Mouse (Mus musculus) gastrocnemius, adult 8-10 months (tissue): ENCODE measurements around the gene Nrxn3. TPM values are rescaled to one million over a fixed set of nuclear protein-coding genes. Genes with fewer than 3 reads are reported as not detected.
A peak's percentile ranks its signal among the peaks of the same experiment; 100 is the strongest.

Source experiments
- DNase-seq, 2 experiments: peaks; one replicate each; pipeline ENCODE4 v3.0.0; 2022; ENCODE audit warnings: low spot score in 2 of 2
- total RNA-seq, 4 experiments: library from RNA; stranded (reverse); gene quantifications; 2 replicates each; pipeline ENCODE4 v1.2.4; 2022

Gene Nrxn3
- total RNA-seq, 4 experiments from 2014 or later: 0.05 to 0.25 (median 0.13) TPM

- DNase-seq: no peak
Observed at GRCm38 (mm10) chr12:88812173-88812572, 89.5 kb downstream of the Nrxn3 start.

- DNase-seq: no peak
Observed at GRCm38 (mm10) chr12:88816865-88817264, 94.2 kb downstream of the Nrxn3 start.

GRCm38 (mm10) chr12:88818622-88819334 is 96.1 kb downstream of the Nrxn3 start:
- DNase-seq: peak in 1 of 2 experiments; percentile 8

GRCm38 (mm10) chr12:88819335-88819709 is 96.6 kb downstream of the Nrxn3 start:
- no peak for DNase-seq

- DNase-seq: no peak
Observed at GRCm38 (mm10) chr12:88820131-88820530, 97.5 kb downstream of the Nrxn3 start.

GRCm38 (mm10) chr12:88830851-88831250 is 108.2 kb downstream of the Nrxn3 start:
- DNase-seq: no peak

- no peak for DNase-seq
Observed at GRCm38 (mm10) chr12:88835821-88836220, 113.1 kb downstream of the Nrxn3 start.

- no peak for DNase-seq
Observed at GRCm38 (mm10) chr12:88839724-88840123, 117.0 kb downstream of the Nrxn3 start.

- DNase-seq: no peak
Observed at GRCm38 (mm10) chr12:88841350-88841749, 118.7 kb downstream of the Nrxn3 start.

GRCm38 (mm10) chr12:88850400-88851179 is 127.9 kb downstream of the Nrxn3 start:
- DNase-seq: no peak

GRCm38 (mm10) chr12:88854039-88854438 is 131.4 kb downstream of the Nrxn3 start:
- DNase-seq: no peak

GRCm38 (mm10) chr12:88857701-88858100 is 135.0 kb downstream of the Nrxn3 start:
- no peak for DNase-seq

GRCm38 (mm10) chr12:88859456-88860345 is 137.0 kb downstream of the Nrxn3 start:
- no peak for DNase-seq

GRCm38 (mm10) chr12:88860397-88860796 is 137.7 kb downstream of the Nrxn3 start:
- no peak for DNase-seq

- no peak for DNase-seq
Observed at GRCm38 (mm10) chr12:88863069-88863468, 140.4 kb downstream of the Nrxn3 start.

GRCm38 (mm10) chr12:88868288-88868687 is 145.6 kb downstream of the Nrxn3 start:
- no peak for DNase-seq

- no peak for DNase-seq
Observed at GRCm38 (mm10) chr12:88897331-88897730, 174.7 kb downstream of the Nrxn3 start.

- DNase-seq: no peak
Observed at GRCm38 (mm10) chr12:88900014-88900727, 177.5 kb downstream of the Nrxn3 start.

- no peak for DNase-seq
Observed at GRCm38 (mm10) chr12:88900728-88901080, 178.0 kb downstream of the Nrxn3 start.

- no peak for DNase-seq
Observed at GRCm38 (mm10) chr12:88910761-88911160, 188.1 kb downstream of the Nrxn3 start.

- DNase-seq: no peak
Observed at GRCm38 (mm10) chr12:88916752-88917151, 194.1 kb downstream of the Nrxn3 start.
